Mouse (Mus musculus): ENCODE data around the gene Azi2.
A peak's percentile ranks its signal among the peaks of the same experiment; 100 is the strongest.

Azi2 gene

DNA sequence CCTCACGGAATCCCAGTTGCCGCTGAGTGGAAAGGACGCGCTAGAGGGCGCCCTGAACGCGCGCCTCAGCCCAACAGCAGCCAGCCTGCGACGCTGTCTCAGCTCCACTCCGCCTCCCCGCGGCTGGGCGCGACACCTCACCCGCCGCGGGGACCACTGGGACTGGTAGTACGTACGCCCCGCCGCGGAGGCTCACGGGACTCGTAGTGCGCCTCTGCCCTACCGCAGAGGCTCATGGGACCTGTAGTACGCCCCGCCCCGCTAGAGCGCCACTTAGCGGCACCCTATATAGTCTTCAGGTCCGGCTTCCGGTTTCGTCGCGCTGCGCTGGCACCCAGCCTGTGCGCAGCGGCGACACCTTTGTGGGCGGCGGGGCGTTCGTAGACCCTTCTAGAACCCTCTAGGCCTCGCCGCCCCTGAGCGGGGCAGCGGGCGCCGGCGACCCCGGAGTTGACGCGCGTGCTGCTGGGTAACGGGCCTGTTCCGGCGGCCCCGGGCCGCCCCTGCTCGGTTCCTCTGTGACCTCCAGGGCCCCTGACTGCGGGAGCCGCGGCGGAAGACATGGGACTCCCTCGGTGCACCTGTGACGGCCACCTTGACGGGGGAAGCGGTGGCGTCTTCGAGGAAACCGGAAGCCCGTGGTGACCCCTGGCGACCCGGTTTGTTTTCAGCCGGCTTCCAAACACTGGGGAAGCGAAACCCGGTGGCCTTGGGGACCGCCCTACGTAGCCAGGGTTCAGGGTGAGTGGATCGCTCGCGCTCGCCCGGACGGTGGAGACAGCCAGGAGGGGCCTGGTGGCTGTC lies at the start of gene Azi2:
TSS of gene Azi2 (plus strand) at position 282 of the 804 bp plus-strand sequence.
- peak; percentile 96 for DNase-seq (ENCODE audit: extremely low spot score, low spot score)

DNA sequence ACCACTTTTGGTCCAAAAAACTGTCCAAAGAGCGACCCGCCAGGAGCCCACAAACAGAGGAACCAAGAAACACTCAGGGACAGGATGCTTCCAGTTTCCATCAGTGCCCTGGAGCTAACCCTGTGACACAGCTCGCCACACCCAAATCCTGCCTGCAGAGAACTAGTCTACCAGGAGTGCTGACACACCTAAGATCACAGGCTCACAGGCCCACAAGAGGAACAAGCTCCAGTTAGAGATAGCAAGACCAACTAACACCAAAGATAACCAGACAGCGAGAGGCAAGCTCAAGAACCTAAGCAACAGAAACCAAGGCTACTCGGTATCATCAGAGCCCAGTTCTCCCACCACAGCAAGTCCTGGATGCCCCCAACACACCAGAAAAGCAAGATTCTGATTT lies 43.7 kb upstream of the Azi2 start:
- DNase-seq (ENCODE audit: extremely low spot score, low spot score), result no peak

DNA sequence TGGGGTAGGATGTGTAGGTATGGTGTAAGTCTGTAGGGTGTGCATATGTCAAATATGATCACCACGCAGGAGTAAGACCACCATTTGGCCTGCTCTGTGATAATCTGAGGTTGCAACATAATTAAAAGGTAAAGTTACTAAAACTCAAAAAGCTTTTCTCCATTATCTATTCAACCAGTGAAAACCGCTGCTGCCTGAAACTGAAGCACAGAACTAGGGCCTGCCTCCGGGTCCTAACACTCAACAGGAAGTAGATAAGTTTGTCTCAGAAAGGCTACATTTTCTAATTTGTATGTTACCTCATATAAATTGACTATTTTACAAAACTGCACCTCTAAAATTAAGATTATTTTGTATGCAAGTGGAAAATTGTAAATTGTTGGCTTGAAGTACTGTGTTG lies 38.8 kb upstream of the Azi2 start:
- no peak for DNase-seq (ENCODE audit: extremely low spot score, low spot score)

DNA sequence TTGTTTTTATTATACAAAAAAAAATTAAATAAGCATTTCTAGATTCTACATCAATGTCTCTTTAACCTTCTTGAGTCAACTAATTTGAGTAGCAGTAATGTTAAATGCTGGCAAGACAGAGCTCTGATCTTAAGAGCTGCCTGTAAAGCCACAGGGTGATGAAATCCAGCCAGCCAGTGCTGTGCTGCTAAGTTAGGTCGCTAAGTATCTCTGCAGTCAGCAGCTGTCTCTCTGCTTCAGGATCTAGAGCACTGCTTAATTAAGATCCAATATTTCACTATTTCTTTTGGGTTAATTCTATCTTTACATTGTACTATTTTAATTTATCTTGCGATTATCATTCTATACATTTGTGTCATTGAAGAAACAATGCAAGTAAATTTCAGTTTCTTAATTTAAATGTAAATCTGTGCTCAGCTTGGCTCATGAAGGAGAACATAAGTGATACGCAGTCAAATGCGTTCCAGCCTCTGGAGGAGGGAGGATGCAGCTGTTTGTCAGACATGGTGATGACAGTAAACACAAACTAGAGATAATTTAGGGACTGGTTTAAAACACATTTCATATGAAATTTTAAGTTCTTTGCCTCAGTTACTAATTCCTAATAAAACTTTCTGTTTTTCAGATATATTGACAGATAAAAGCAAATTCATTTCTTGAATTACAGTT lies 36.9 kb upstream of the Azi2 start:
- DNase-seq (ENCODE audit: extremely low spot score, low spot score), result no peak

DNA sequence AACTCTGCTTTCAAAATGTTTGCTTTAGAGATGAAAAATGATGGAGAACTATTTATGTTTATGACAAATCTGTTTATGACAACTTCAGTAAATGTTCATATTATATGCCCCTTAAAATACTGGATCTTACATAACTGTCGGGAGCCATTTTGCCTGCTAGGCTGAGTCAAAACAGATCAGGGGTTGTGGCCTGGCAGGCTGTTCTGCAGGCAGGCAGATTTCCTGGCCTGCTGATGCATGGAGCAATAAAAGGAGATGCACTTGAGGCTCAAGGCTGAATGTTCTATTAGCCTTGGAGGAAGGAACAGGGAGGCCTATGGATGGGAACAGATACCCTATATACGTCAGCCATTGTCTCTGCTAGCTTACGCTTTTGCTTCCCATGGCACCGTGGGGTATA lies 36.4 kb upstream of the Azi2 start:
- DNase-seq (ENCODE audit: extremely low spot score, low spot score), result no peak

DNA sequence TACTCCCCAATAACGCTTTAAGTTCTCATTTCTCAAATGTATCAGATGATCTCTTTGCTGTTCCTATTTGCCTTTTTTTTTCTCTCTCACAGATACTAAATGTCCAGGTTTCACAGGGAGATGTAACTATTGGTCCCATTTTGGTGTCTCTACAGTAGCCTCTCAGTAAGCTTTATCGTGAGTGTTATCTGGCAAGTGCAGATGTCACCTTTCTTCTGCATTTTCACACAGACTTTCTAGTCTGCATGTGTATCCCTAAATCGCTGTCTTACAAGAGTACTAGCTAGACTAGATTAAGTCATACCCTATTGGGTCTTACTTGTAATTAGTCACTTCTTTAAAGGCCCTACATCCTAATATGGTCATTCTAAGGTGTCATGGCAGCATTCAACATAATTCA lies 27.4 kb upstream of the Azi2 start:
- DNase-seq (ENCODE audit: extremely low spot score, low spot score), result no peak

DNA sequence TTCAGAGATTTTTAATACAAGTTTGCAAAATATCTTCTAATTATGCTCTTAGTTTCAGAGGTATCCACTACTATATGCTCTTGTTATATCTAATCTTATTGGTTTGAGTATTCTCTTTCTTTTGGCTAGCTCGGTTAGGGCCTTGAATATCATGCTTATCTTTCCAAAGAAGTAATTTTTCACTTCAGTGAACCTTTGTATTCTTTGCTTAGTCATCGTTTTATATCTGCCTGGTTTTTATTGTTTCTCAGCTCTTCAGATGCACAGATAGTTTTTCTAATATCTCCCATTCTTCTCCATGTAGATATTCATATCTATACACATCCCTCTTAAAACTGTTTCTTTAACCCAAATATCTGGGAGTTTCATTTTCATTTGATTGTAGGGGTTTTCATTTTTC lies 15.3 kb upstream of the Azi2 start:
- DNase-seq (ENCODE audit: extremely low spot score, low spot score), result no peak

DNA sequence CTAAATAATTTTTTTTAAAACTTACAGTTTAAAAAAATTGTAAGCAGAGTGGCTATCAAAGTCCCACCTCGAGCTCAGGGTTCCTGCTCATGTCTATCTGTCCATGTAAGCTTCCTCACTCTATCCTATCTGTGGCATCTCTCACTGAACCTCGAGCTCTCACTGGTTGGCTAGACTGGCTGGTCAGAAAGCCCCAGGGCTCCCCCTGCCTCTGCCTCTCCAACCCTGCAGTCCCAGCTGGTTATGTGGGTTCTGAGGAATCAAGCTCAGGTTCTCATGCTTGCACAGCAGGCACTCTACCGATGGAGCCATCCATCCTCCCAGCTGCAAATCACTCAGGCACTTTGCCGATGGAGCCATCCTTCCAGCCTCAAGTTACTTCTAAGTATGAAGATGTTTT lies 10.8 kb upstream of the Azi2 start:
- no peak for DNase-seq (ENCODE audit: extremely low spot score, low spot score)

DNA sequence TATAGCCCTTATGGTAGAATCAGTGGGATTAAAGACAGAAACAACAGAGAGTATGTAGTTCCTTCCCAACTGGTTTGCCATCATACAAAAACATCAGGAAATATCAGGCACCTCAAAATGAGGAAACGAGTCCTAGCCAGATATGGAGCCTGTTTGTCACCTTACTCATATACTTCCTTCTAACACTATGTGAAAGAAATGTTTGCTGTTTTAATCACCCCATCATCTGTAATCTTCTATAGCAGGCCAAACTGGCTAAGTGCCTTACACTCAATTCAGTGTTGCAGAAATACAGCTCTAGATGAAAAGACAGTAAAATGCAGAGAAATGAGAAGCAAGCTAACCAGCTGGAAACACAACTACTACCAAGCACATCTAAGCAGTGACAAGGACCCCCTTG lies 10.0 kb upstream of the Azi2 start:
- DNase-seq (ENCODE audit: extremely low spot score, low spot score), result no peak

DNA sequence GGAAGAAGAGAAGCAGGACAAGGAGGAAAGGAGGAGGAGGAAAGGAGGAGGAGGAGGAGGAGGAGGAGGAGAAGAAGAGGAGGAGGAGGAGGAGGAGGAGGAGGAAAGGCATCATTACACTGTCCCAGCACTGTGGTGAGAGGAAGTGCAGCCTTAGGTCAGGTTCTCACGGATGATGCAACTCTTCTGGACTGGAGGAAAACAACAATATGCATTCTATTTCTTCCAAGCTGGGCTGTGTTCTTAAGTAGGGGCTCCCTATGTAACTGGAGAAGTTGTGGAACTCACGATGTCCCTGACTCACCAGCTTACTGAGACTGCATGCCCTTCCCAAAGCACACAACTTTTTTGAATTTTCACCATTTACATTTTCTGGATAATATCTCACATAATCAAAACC lies 8.6 kb upstream of the Azi2 start:
- no peak for DNase-seq (ENCODE audit: extremely low spot score, low spot score)

DNA sequence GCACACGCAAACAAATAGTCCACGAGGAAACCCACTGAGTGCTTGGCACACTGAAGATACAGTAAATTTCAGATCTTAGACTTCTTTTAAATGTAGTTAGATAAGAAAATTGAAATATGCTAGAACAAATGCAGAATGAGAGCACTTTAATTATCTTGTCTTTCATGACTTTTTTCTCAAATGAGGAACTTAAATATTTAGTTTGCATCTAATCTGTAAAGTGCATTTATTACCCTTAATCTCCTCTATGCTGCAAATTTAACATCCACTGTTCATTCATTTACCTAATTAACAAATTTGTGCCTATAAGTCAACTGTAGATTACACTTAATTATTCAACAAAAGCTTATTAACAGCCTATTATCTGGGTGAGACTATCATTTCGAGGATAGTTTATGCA lies 5.3 kb upstream of the Azi2 start:
- no peak for DNase-seq (ENCODE audit: extremely low spot score, low spot score)

DNA sequence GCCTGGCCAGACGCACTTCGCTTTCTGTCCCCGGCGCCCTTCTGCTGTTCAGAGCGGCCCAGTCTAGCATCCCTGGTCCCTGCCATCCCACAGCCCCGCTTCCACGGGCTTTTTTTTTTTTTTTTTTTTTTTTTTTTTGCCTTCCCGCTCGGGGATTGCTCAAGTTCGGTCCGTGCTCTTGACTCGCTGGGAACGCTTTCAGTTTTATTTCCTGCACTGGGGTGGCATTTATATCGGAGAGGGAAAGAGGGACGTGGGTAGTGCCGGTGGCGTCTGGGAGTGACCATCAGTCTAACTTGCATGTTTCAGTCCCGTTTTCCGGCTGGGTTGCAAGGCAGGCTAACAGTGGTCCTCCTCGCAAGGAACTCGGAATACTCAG lies 712 bp downstream of the Azi2 start:
- DNase-seq (ENCODE audit: extremely low spot score, low spot score), result no peak

DNA sequence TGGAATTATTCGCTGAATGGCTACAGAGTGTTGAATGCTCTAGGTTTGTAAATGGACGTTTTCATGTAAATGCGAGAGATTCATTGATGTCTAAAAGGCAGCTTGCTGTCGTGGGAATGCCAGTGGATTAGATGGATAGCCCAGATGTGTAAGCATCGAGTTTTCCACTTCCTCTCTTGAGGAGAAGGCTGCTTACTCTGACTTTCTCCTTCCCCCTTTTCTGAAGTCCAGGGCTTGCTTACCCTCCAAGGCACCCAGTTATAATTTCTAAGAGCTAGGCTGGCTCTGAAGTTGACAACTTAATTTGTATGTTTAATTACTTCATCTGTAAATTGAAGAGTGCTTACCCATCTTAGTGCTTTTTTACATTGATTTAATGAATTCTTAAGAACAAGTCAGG lies 1.3 kb downstream of the Azi2 start:
- DNase-seq (ENCODE audit: extremely low spot score, low spot score), result no peak

DNA sequence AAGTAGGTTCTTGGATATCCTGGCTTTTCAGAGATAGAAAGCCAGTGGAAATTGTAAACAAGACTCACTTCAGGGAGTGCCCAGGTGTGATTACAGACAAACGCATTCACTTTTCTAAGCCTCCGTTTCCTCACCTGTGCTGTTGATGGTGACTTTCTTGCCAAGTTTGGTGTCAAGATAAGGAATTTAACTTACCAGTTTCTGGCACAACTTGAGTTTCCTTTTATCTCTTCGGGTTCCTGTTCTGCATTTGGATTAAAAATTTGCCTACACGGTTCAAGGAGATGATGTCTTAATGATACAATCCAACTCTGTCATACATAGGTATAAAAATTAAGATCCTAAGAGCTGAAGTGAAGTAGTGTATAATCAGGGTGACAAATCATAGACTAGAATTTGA lies 2.4 kb downstream of the Azi2 start:
- no peak for DNase-seq (ENCODE audit: extremely low spot score, low spot score)

DNA sequence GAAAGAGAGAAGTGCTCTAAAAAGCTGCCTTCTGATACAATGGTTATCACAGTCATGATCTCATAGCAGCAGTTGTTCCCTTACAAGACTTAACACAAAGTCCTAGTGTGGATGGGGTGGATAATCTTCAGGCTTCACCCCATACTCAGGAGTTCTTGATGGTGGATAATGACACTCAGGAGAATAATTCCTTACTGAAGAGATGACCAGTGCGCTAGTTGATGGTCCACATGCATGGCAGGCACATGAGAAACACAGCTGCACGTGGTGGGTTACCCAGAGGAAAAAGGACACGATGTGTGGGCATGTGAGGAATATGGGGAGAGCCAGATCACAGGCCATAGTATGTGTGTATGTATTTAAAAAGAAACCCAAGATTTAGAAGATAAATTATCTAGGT lies 3.3 kb downstream of the Azi2 start:
- no peak for DNase-seq (ENCODE audit: extremely low spot score, low spot score)

DNA sequence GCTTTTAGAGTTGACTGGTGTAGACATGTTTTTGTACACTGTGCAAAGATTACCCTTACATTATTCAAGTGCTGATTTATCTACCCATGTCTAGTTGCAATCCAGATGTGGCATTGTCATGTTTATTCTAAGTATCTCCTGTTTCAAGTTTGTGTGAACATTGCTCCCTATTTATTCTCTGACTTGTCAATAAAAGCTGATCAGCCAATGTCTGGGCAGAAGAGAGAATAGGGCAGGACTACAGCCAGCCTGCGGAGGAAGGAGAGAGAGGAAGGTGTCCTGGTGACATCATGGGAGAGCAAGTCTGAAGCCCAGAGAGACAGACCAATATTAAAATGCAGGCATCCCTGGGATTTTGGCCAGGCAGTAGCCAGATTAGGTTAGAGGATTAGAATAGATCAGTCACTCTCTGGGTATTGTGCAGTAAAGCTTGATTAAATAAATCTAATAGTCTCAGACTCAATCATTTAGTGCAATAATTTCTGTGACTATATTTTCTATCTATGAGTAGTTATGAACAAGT lies 4.8 kb downstream of the Azi2 start:
- no peak for DNase-seq (ENCODE audit: extremely low spot score, low spot score)

DNA sequence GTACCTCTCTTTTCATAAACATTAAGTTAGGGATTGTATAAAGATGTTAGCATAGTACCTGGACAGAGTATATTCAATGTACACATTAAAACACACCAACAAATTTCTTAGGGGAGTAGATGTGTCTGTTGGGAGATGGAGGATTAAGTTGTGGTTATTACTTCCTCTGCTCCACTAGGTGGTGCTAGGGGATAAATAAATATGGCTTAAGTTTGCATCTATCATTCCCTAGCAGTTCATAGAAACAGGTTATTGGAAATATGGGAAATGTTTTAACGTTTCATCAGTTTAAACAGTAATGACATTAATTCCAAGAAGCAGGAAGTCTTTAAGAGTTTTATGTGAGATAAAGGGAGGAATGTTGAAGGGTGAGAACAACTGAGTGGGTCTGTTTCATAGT lies 13.0 kb downstream of the Azi2 start:
- DNase-seq (ENCODE audit: extremely low spot score, low spot score), result no peak

DNA sequence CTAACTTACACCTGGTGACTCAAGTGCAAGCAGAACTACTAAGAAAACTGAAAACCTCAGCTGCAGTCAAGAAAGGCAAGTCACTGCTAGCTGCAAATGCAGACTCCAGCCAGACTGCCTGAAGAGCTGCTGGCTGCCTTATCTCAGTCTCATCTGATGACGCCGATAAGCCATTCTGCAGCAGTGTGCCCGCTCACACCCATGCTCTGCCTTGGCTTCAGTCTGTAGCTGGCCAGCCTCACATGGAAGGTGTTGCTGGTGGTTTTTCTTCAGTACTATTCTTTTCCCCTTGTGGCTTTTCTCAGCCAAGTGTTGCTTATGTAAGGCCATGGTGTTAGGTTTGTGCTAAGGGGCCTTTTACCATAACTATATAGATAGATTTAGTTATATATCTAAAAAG lies 18.8 kb downstream of the Azi2 start:
- DNase-seq (ENCODE audit: extremely low spot score, low spot score), result no peak

DNA sequence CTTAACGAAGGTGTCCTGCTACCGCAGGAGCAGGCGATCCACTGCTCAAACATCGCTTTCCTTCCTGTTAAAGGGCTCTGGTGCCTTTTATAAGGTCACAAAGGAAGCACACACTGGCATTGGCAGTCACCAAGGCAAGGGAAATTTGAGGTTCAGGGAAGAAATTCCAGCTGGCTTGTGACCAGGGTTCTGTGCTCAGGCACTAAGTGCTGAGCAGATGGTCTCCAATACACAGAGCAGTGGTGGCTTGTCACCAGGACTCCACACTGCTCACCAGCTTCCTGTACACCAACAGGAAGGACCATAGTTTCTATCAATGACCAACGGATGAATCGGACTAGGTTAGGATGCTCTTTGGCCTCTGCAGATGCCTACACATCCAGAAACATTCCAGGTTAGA lies 30.1 kb downstream of the Azi2 start:
- DNase-seq (ENCODE audit: extremely low spot score, low spot score), result no peak

DNA sequence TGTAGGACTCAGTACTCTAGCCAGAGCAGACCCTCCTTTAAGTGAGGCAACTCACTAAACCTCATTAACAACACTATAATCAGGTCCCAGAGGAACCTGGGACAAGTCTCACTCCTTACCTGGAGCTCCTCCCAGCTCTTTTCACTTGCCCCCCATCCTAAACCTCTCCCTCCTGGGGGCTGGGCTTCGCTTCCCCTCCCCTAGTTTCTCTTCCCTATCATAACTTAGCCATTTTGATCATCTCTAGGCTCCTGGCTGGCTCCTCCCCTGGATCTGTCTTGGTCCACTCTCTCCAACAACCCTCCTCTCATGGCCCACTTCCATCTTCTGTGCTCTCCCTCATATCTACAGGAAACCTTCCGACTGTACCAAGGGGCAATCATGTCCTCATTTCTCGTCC lies 31.0 kb downstream of the Azi2 start:
- no peak for DNase-seq (ENCODE audit: extremely low spot score, low spot score)

DNA sequence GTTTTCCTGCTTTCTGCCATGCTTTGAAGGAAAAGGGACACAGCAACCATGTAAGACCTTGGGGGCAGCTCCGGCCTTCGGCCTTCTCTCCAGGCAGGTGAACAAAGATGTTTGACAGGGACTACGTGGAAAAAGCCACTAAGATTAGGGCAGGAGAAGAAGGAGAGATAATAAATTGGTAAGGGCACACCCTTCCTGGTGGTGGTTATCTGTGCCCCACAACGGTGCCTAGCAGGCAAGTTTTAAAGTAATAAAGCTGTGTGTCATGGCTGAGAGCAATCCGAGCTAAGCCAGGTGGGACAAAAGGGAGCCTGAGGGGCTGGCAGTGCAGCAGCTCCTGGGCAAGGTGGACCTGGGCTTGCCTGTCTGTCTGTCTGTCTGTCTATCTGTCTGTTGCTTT lies 31.8 kb downstream of the Azi2 start:
- DNase-seq (ENCODE audit: extremely low spot score, low spot score), result no peak

DNA sequence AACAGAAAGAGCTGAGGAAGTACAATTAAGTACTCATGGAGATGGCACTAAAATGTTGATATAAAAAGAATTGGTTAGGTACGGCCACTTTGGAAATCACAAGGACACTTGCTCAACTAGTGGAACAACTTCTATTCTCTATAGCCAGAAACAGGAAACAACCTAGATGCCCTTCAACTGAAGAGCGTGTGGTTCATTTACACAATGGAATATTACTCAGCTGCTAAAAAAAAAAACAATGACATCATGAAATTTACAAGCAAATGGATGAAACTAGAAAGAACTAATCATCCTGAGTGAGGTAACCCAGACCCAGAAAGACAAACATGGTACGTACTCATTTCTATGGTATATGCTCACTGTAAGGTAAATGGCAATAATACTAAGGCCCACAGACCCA lies 33.1 kb downstream of the Azi2 start:
- no peak for DNase-seq (ENCODE audit: extremely low spot score, low spot score)

Measured in neural tube, embryonic 10.5 days (tissue).